Mouse (Mus musculus) heart, adult 2 months (tissue): ENCODE results near the gene Dbh. TPM values are rescaled to one million over a fixed set of nuclear protein-coding genes. Genes with fewer than 3 reads are reported as not detected.

Experiments used
- DNase-seq, 2 experiments: peaks; one replicate each; pipeline ENCODE4 v3.0.0; 2021
- H3K27ac ChIP-seq: fragments of 200-600 bp; 2 replicates; pipeline ENCODE4 v1.8.1; 2022
- H3K27me3 ChIP-seq: fragments of 200-500 bp; 2 replicates; pipeline ENCODE4 v1.6.1; 2012; ENCODE audit warnings: mild to moderate bottlenecking, low read length, inconsistent platforms, mixed read lengths; ENCODE audit not compliant: control insufficient read depth, insufficient read depth
- H3K36me3 ChIP-seq: fragments of 200-500 bp; 2 replicates; pipeline ENCODE4 v1.6.1; 2012; ENCODE audit warnings: low read length, inconsistent platforms; ENCODE audit not compliant: control insufficient read depth, insufficient read depth
- H3K4me1 ChIP-seq: fragments of 200-500 bp; 2 replicates; pipeline ENCODE4 v1.6.1; 2011; ENCODE audit warnings: low read length; ENCODE audit not compliant: control insufficient read depth, insufficient read depth
- H3K4me3 ChIP-seq: fragments of 200-600 bp; 2 replicates; pipeline ENCODE4 v1.8.1; 2022
- H3K79me2 ChIP-seq: fragments of 200-500 bp; replicated peaks from 2 replicates; pipeline ENCODE4 v1.6.1; 2012; ENCODE audit warnings: mild to moderate bottlenecking, inconsistent platforms, low read length, moderate library complexity, mixed read lengths; ENCODE audit not compliant: control insufficient read depth, insufficient read depth
- H3K9ac ChIP-seq: fragments of 200-500 bp; 2 replicates; pipeline ENCODE4 v1.6.1; 2012; ENCODE audit warnings: low read depth, mild to moderate bottlenecking, control low read depth, inconsistent platforms, low read length, mixed read lengths
- CTCF ChIP-seq: fragments of 200-600 bp; IDR thresholded peaks from 2 replicates; pipeline ENCODE4 v1.8.1; 2022; ENCODE audit warnings: antibody characterized with exemption, mild to moderate bottlenecking, moderate library complexity
- EP300 ChIP-seq: fragments of 200-500 bp; IDR thresholded peaks from 2 replicates; pipeline ENCODE4 v1.6.1; 2011; ENCODE audit warnings: low read depth, low read length, control low read depth; ENCODE audit not compliant: insufficient read depth
- POLR2A ChIP-seq: fragments of 200-500 bp; IDR thresholded peaks from 2 replicates; pipeline ENCODE4 v1.6.1; 2011; ENCODE audit warnings: mild to moderate bottlenecking, low read depth, low read length, control low read depth; ENCODE audit not compliant: insufficient read depth
- WGBS: fragments of 180-500 bp; shearing (Covaris S2); methylation state at CpG from one replicate; pipeline ENCODE4 v1.1.7; 2018; 5-methylcytosine and 5-hydroxymethylcytosine counted together
- intact Hi-C: fragments of 180-260 bp; cut with DNase I; formaldehyde crosslinking; loops from one replicate; pipeline ENCODE4 v1.15.1; 2025
- long read RNA-seq: library from polyadenylated mRNA; stranded (forward); transcript quantifications from one replicate; pipeline ENCODE4 v2.0.0, GENCODE M21; 2021
- polyA plus RNA-seq: library from polyadenylated mRNA; depleted of rRNA; stranded (reverse); fragments of >200 nt; gene quantifications from 2 replicates; pipeline ENCODE4 v1.2.3, GENCODE M21; 2012; rRNA removed
- total RNA-seq, 2 experiments: library from RNA; stranded (reverse); gene quantifications; 2 replicates each; pipeline ENCODE4 v1.2.3; 2021

Dbh gene
- total RNA-seq, result 1 to 10 TPM; 1.1 to 2.1 TPM
- 7.7 and 9.4 TPM in 2 replicates for polyA plus RNA-seq
- long read RNA-seq, partial matches to known transcripts, result 0 of 6 reads
- long read RNA-seq, other reads (novel, unspliced or antisense), result 6 of 6 reads

DNA sequence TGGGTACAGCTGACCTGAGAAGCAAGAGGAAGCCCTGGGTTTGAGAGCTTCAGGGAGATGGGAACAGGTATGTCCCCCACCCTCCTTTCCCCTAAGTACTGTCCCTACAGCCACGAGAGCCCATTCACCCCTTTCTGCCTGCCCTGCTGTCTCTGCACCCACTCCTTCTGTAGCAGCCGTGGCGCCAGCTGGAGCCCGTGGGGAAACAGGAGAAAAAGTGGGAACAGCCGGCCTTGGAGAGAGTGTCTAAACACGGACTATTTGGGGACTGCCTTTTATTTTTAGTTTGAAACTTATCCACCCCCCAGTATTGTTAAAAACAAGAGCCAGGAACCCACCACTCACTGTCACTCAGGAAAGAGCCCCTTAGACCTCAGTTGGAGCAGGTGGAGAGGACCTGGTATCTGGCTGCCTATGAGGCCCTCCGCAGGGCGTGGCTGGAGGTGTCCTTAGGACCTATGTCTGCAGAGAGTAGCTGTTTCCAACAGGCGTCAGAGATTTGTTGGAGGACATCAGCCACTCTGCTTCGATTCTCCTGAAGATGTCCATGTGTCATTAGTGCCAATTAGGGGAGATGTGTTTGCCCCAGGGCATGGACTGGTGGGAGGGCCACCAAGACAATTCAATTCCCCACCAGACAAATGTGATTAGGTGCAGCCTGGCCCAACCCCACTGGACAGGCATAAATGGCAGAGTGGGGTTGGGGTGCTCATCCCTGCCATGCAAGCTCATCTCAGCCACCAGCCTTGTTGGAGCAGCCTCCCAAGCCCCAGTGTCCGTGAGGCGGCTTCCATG, at the start of gene Dbh:
Dbh (plus strand) TSS at position 438 of the 795 bp plus-strand sequence.
- 77% methylated on average over 12 of the region's 12 CpGs for WGBS
- no peak for DNase-seq
- H3K4me1 ChIP-seq, result no peaks in the 10 kb centered on the region
- no peaks in the 10 kb centered on the region for H3K79me2 ChIP-seq
- H3K27ac ChIP-seq, result no peak within 1 kb of the TSS
- TF ChIP-seq POLR2A (no peak), CTCF (no peak), EP300 (no peak)
- intact Hi-C loops, result no loop called here
- no peaks in the 10 kb centered on the region for H3K27me3 ChIP-seq
- no peaks in the 10 kb centered on the region for H3K36me3 ChIP-seq
- H3K4me3 ChIP-seq, result no peak within 1 kb of the TSS
- no peak within 1 kb of the TSS for H3K9ac ChIP-seq

DNA sequence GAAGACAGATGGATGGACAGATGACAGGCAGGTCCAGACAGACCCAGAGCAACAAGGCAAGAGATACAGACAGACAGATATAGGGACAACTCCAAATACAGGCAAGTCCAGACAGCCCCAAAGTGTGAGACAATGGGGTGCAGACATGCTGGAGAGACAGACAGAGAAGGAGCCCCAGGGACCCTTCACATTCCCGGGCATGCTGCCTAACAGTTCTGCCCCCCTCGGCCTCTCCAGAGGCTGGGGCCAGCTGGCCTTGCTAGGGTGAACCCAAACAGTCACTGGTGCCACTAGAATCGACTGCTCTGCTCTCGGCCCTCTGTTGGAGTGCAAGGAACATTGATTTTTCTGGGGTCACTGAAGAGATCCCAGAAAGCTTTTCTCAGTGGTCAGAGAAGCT, 46.6 kb upstream of the Dbh start:
- Histone ChIP-seq H3K36me3 (no peaks in the 10 kb centered on the region), H3K27ac (no peak overlapping the region), H3K9ac (no peak overlapping the region), H3K4me3 (no peak overlapping the region), H3K27me3 (no peaks in the 10 kb centered on the region), H3K79me2 (no peaks in the 10 kb centered on the region), H3K4me1 (peaks cover 7% of the 10 kb centered on the region)
- TF ChIP-seq EP300 (no peak), CTCF (no peak), POLR2A (no peak)
- no peak for DNase-seq
- 55% methylated on average over 4 of the region's 4 CpGs for WGBS
- intact Hi-C loops, result loop anchor here (2.0 kb wide), 1 partner anchor 40 kb away; the partner anchor contains the start of gene Adamtsl2

- H3K4me1 ChIP-seq, result peaks cover 7% of the 10 kb centered on the region
- TF ChIP-seq POLR2A (no peak), EP300 (no peak)
- no peak overlapping the region for H3K9ac ChIP-seq
- peak in 1 of 2 experiments; percentile 11 for DNase-seq
- WGBS, result 69% methylated on average over 2 of the region's 2 CpGs
- no peak overlapping the region for H3K4me3 ChIP-seq
- H3K79me2 ChIP-seq, result no peaks in the 10 kb centered on the region
- intact Hi-C loops, result loop anchor here (2.0 kb wide), 1 partner anchor 41 kb away; the partner anchor contains the start of gene Adamtsl2
- H3K27me3 ChIP-seq, result no peaks in the 10 kb centered on the region
- no peaks in the 10 kb centered on the region for H3K36me3 ChIP-seq
- peak overlapping the region; percentile 22; the same call in 1 of the 2 replicates for H3K27ac ChIP-seq
These were observed 45.3 kb upstream of the Dbh start for GRCm38 (mm10) chr2:27119766-27120165.

GRCm38 (mm10) chr2:27120241-27120641, 44.8 kb upstream of the Dbh start:
- H3K36me3 ChIP-seq, result no peaks in the 10 kb centered on the region
- TF ChIP-seq POLR2A, result no peak
- peak; percentile 79; the same call in 1 of the 2 replicates for TF ChIP-seq EP300
- no peak for TF ChIP-seq CTCF
- peak; percentile 79 to 88 for DNase-seq
- WGBS, result 29% methylated on average over 8 of the region's 8 CpGs
- H3K9ac ChIP-seq, result no peak overlapping the region
- peaks cover 7% of the 10 kb centered on the region for H3K4me1 ChIP-seq
- intact Hi-C loops, result no loop called here
- no peaks in the 10 kb centered on the region for H3K79me2 ChIP-seq
- H3K27ac ChIP-seq, result peak overlapping the region; percentile 22; the same call in 1 of the 2 replicates
- H3K27me3 ChIP-seq, result no peaks in the 10 kb centered on the region
- H3K4me3 ChIP-seq, result no peak overlapping the region

GRCm38 (mm10) chr2:27121626-27122355, 43.2 kb upstream of the Dbh start:
- TF ChIP-seq POLR2A, result no peak
- no peak for TF ChIP-seq EP300
- TF ChIP-seq CTCF, result no peak
- Histone ChIP-seq H3K27ac (no peak overlapping the region), H3K36me3 (no peaks in the 10 kb centered on the region), H3K9ac (no peak overlapping the region), H3K79me2 (no peaks in the 10 kb centered on the region), H3K4me1 (peaks cover 9% of the 10 kb centered on the region), H3K27me3 (no peaks in the 10 kb centered on the region), H3K4me3 (no peak overlapping the region)
- intact Hi-C loops, result loop anchor here (2.0 kb wide), 1 partner anchor 79 kb away; no protein-coding TSS in a partner anchor
- peak in 1 of 2 experiments; percentile 42 for DNase-seq
- WGBS, result 34% methylated on average over 9 of the region's 9 CpGs
